Mouse (Mus musculus) intestine, postnatal 0 days (tissue): ENCODE data around the gene Sbk1. TPM values are rescaled to one million over a fixed set of nuclear protein-coding genes. Genes with fewer than 3 reads are reported as not detected.
A peak's percentile ranks its signal among the peaks of the same experiment; 100 is the strongest.

ENCODE experiments used
- ATAC-seq: fragments of 200-750 bp; cut with Nextera tagmentation; 2 replicates; pipeline ENCODE4 v1.8.0; 2017; ENCODE audit warnings: mild to moderate bottlenecking, moderate TSS enrichment, moderate library complexity
- H3K27ac ChIP-seq: fragments of 300-500 bp; sonication (generic); 2 replicates; pipeline ENCODE4 v1.5.1; 2014; ENCODE audit warnings: mild to moderate bottlenecking, low read depth, low read length, moderate library complexity
- H3K27me3 ChIP-seq: fragments of 300-500 bp; sonication (generic); replicated peaks from 2 replicates; pipeline ENCODE4 v1.6.1; 2014; ENCODE audit warnings: low read length, mixed read lengths; ENCODE audit not compliant: control insufficient read depth, insufficient read depth
- H3K36me3 ChIP-seq: fragments of 300-500 bp; sonication (generic); 2 replicates; pipeline ENCODE4 v1.6.1; 2014; ENCODE audit warnings: mild to moderate bottlenecking, moderate library complexity; ENCODE audit not compliant: control insufficient read depth, insufficient read depth
- H3K4me1 ChIP-seq: fragments of 300-500 bp; sonication (generic); replicated peaks from 2 replicates; pipeline ENCODE4 v1.6.1; 2014; ENCODE audit warnings: antibody characterized with exemption, low read length, mixed read lengths; ENCODE audit not compliant: control insufficient read depth, insufficient read depth
- H3K4me2 ChIP-seq: fragments of 300-500 bp; sonication (generic); replicated peaks from 2 replicates; pipeline ENCODE4 v1.6.1; 2014; ENCODE audit warnings: low read depth, mild to moderate bottlenecking, moderate library complexity
- H3K4me3 ChIP-seq: fragments of 300-500 bp; sonication (generic); 2 replicates; pipeline ENCODE4 v1.5.1; 2014; ENCODE audit warnings: low read depth, low read length
- H3K9ac ChIP-seq: fragments of 300-500 bp; sonication (generic); 2 replicates; pipeline ENCODE4 v1.6.1; 2014; ENCODE audit warnings: mild to moderate bottlenecking, low read depth, low read length
- H3K9me3 ChIP-seq: fragments of 300-500 bp; sonication (generic); 2 replicates; pipeline ENCODE4 v1.6.1; 2016; ENCODE audit warnings: mixed run types; ENCODE audit not compliant: control insufficient read depth
- CTCF ChIP-seq: sonication (generic); IDR thresholded peaks from 2 replicates; pipeline ENCODE4 v1.5.1; 2016; ENCODE audit warnings: low read depth, mild to moderate bottlenecking, control low read depth, antibody characterized with exemption, moderate library complexity
- WGBS: fragments of 180-500 bp; shearing (Covaris S2); extraction: QIAGEN DNeasy Blood & Tissue Kit; methylation state at CpG from one replicate; pipeline ENCODE4 v1.1.7; 2014; 5-methylcytosine and 5-hydroxymethylcytosine counted together
- polyA plus RNA-seq: library from polyadenylated mRNA; unstranded; fragments of >200 nt; fragmentation: Nextera tagmentation; extraction: Ambion mirVana; gene quantifications from 2 replicates; pipeline ENCODE4 v1.2.1, GENCODE M21; 2015

Gene Sbk1
- polyA plus RNA-seq, 1 experiment from 2014 or later: 4.4 TPM

GRCm38 (mm10) chr7:126260280-126261210 lies 11.9 kb upstream of the Sbk1 start:
- Histone ChIP-seq H3K36me3 (no peaks in the 10 kb centered on the region), H3K4me3 (no peak overlapping the region), H3K27ac (no peak overlapping the region), H3K9me3 (no peaks in the 10 kb centered on the region), H3K4me1 (no peaks in the 10 kb centered on the region), H3K4me2 (no peak overlapping the region), H3K9ac (no peak overlapping the region), H3K27me3 (no peaks in the 10 kb centered on the region)
- WGBS: 6% methylated on average over 18 of the region's 18 CpGs
- peak; percentile 28; the same call in 1 of the 2 replicates for ATAC-seq
- peak; percentile 95 for TF ChIP-seq CTCF

- Histone ChIP-seq H3K27me3 (no peaks in the 10 kb centered on the region), H3K9ac (no peak overlapping the region), H3K4me2 (no peak overlapping the region), H3K36me3 (no peaks in the 10 kb centered on the region), H3K4me3 (no peak overlapping the region), H3K4me1 (no peaks in the 10 kb centered on the region), H3K9me3 (no peaks in the 10 kb centered on the region), H3K27ac (no peak overlapping the region)
- ATAC-seq: no peak
- 41% methylated on average over 4 of the region's 4 CpGs for WGBS
- TF ChIP-seq CTCF: no peak
These were observed 10.6 kb upstream of the Sbk1 start for GRCm38 (mm10) chr7:126261823-126262222.

GRCm38 (mm10) chr7:126263964-126264363 lies 8.5 kb upstream of the Sbk1 start:
- WGBS: 44% methylated on average over 7 of the region's 7 CpGs
- Histone ChIP-seq H3K9ac (no peak overlapping the region), H3K27me3 (no peaks in the 10 kb centered on the region), H3K4me1 (no peaks in the 10 kb centered on the region), H3K36me3 (no peaks in the 10 kb centered on the region), H3K27ac (no peak overlapping the region), H3K4me3 (no peak overlapping the region), H3K4me2 (no peak overlapping the region), H3K9me3 (no peaks in the 10 kb centered on the region)
- ATAC-seq: no peak
- TF ChIP-seq CTCF: no peak

- 52% methylated on average over 9 of the region's 9 CpGs for WGBS
- no peak for ATAC-seq
These were observed 6.5 kb upstream of the Sbk1 start for GRCm38 (mm10) chr7:126265949-126266348.

GRCm38 (mm10) chr7:126266372-126266870 lies 6.0 kb upstream of the Sbk1 start:
- Histone ChIP-seq H3K27me3 (no peaks in the 10 kb centered on the region), H3K27ac (no peak overlapping the region), H3K4me3 (no peak overlapping the region), H3K4me1 (no peaks in the 10 kb centered on the region), H3K9me3 (no peaks in the 10 kb centered on the region), H3K9ac (no peak overlapping the region), H3K36me3 (no peaks in the 10 kb centered on the region), H3K4me2 (no peak overlapping the region)
- ATAC-seq: no peak
- no peak for TF ChIP-seq CTCF
- 49% methylated on average over 4 of the region's 4 CpGs for WGBS

More at GRCm38 (mm10) chr7:126265949-126266348, 6.5 kb upstream of the Sbk1 start:
- H3K27ac ChIP-seq: no peak overlapping the region
- TF ChIP-seq CTCF: no peak
- no peaks in the 10 kb centered on the region for H3K9me3 ChIP-seq
- H3K4me1 ChIP-seq: no peaks in the 10 kb centered on the region
- H3K4me2 ChIP-seq: no peak overlapping the region
- H3K9ac ChIP-seq: no peak overlapping the region
- no peak overlapping the region for H3K4me3 ChIP-seq
- H3K27me3 ChIP-seq: no peaks in the 10 kb centered on the region
- no peaks in the 10 kb centered on the region for H3K36me3 ChIP-seq

- Histone ChIP-seq H3K4me3 (no peak overlapping the region), H3K27me3 (no peaks in the 10 kb centered on the region), H3K9ac (no peak overlapping the region), H3K9me3 (no peaks in the 10 kb centered on the region), H3K4me2 (no peak overlapping the region), H3K4me1 (no peaks in the 10 kb centered on the region), H3K27ac (no peak overlapping the region), H3K36me3 (no peaks in the 10 kb centered on the region)
- ATAC-seq: no peak
- no peak for TF ChIP-seq CTCF
- WGBS: 76% methylated on average over 8 of the region's 8 CpGs
These were observed 4.8 kb upstream of the Sbk1 start for GRCm38 (mm10) chr7:126267606-126268005.
